Mouse (Mus musculus) bone marrow macrophage, adult 2 months (primary cell): ENCODE data around the gene Gm21987.

Experiments used
- CTCF ChIP-seq: IDR thresholded peaks from 2 replicates; pipeline ENCODE4 v1.5.1; 2012; ENCODE audit warnings: low read depth, mild to moderate bottlenecking, low read length, moderate library complexity
- POLR2A ChIP-seq: IDR thresholded peaks from 2 replicates; pipeline ENCODE4 v1.6.1; 2012; ENCODE audit warnings: mild to moderate bottlenecking, low read depth, low read length, borderline replicate concordance

DNA sequence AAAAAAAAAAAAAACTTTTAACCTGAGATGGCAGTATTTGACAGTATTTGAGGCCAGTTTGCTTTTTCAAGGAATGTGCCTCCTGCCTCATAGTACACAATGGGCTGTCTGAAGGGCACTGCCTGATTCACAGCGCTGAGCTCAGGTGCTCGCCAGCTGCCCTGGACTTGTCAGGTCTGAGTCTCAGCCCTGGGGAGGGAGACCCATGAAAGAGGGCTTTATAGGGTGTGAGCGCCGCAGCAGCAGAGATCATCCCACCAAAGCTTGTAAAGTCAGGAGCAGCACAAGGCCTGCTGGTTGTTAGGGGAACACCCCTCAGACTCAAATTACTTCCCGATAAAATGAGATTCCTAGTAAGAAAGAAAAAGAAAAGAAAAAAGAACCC, 39.6 kb upstream of the Gm21987 start:
- TF ChIP-seq CTCF (no peak), POLR2A (no peak)
